9 mouse cellular contexts compared by ENCODE assay signal in the genomic region with DNA sequence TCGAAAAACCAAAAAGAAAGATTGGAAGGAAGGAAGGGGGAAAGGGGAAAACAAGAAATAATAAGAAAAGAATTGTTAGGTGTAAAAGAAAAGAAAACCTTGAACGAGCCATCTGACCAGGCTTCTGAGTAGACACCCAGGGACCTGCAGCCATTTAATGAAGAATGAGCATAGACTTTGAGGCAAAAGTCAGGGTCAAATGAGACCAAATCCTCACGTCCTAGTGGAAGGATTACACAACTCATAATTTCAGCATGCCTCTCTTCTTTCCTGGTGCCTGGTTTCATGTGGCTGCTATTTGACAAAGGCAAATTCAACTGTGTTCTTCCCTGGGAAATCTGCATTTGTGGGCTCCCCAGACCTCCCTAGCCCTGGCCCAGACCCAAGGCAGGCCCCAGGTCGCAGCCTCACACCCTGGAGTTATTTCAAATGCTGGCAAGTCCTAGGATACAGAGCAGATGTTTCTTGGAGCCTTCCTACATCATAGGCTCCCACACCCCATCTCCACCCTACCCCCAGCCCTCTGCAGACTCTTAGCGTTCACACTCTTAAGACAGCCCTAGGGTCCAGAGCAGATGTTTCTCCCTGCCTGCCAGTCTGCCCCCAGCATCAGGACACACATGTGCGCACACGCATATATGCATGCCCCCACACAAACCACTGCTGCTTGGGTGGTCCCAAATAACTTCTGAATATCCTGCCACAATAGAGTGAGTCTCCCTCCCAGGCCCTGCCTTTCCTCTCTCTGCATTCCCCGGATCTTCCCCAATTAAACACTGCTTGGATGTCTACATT. TPM values are rescaled to one million over a fixed set of nuclear protein-coding genes. Genes with fewer than 3 reads are reported as not detected.
DNase-seq lines count a peak whose midpoint lies in the region; ATAC-seq and TF ChIP-seq lines count a peak whose summit lies in the region.
"Had no signal": no experiment of that assay in that cellular context is flagged by ENCODE, and none has a peak within 500 bp of the region (broad histone marks: within the 10 kb centered on the region; RNA-seq: fewer than 3 reads in every experiment).

No protein-coding gene starts in this region.

- no peak for DNase-seq in heart, adult 8-10 months (ENCODE audit: low spot score)
- no peak for DNase-seq in forebrain, embryonic 14.5 days (ENCODE audit: low spot score)
- DNase-seq in mesoderm, embryonic 11.5 days (ENCODE audit: low read depth, low spot score), result peak; percentile 15
- no peak for DNase-seq in Muller cell, postnatal 12 days (ENCODE audit: inconsistent ontology term)
- no peak for DNase-seq in adrenal gland, postnatal 36 days
- DNase-seq in right cerebral cortex, postnatal 36 days (ENCODE audit: low spot score in 2 of 2), result no peak

- H3K27me3 ChIP-seq in heart, embryonic 11.5 days (ENCODE audit: control insufficient read depth, insufficient read depth, low read length), result no peaks in the 10 kb centered on the region
- H3K27me3 ChIP-seq in ES-Bruce4 (ENCODE audit: control insufficient read depth, insufficient read depth, low read length, poor library complexity, severe bottlenecking), result no peaks in the 10 kb centered on the region
- H3K27me3 ChIP-seq in forebrain, embryonic 14.5 days (replicated peaks; ENCODE audit: control insufficient read depth, insufficient read depth, low read length), result peaks cover 7% of the 10 kb centered on the region; the same call in 1 of the 2 replicates

- 0 out of 2 replicates have a peak overlapping the region, but pooled peaks have one; percentile 1 for H3K4me2 ChIP-seq in heart, embryonic 11.5 days
- 0 out of 2 replicates have a peak overlapping the region, but pooled peaks have one; percentile 9 for H3K4me2 ChIP-seq in forebrain, embryonic 14.5 days (ENCODE audit: low read length)
- H3K4me2 ChIP-seq: liver, embryonic 11.5 days had no signal

- no peak overlapping the region for H3K27ac ChIP-seq in heart, embryonic 11.5 days (ENCODE audit: low read depth, low read length)
- H3K27ac ChIP-seq in ES-Bruce4 (ENCODE audit: insufficient read depth, low read length), result peak overlapping the region; percentile 24
- no peak overlapping the region for H3K27ac ChIP-seq in forebrain, embryonic 14.5 days (ENCODE audit: low read depth, low read length)

- no peak for TF ChIP-seq CTCF in ES-Bruce4 (IDR thresholded peaks at IDR 0.05; ENCODE audit: low read depth, low read length)

- H3K9ac ChIP-seq in heart, embryonic 11.5 days (ENCODE audit: low read depth, low read length), result no peak overlapping the region
- H3K9ac ChIP-seq in ES-Bruce4 (ENCODE audit: low read depth, poor library complexity, severe bottlenecking), result no peak overlapping the region
- H3K9ac ChIP-seq in forebrain, embryonic 14.5 days (ENCODE audit: low read length), result peak overlapping the region; percentile 7; the same call in 1 of the 2 replicates

- H3K4me3 ChIP-seq in heart, embryonic 11.5 days (ENCODE audit: low read depth, low read length), result no peak overlapping the region
- no peak overlapping the region for H3K4me3 ChIP-seq in ES-Bruce4 (ENCODE audit: low read depth, low read length)
- no peak overlapping the region for H3K4me3 ChIP-seq in forebrain, embryonic 14.5 days (ENCODE audit: low read depth, low read length)

- TF ChIP-seq EP300 in ES-Bruce4 (IDR thresholded peaks at IDR 0.05; ENCODE audit: insufficient read depth, low read depth, low read length), result peak; percentile 55; the same call in 1 of the 2 replicates

- no peaks in the 10 kb centered on the region for H3K36me3 ChIP-seq in heart, embryonic 11.5 days (ENCODE audit: control insufficient read depth, insufficient read depth, low read length)
- H3K36me3 ChIP-seq in ES-Bruce4 (ENCODE audit: control insufficient read depth, insufficient read depth, low read length, poor library complexity, severe bottlenecking), result no peaks in the 10 kb centered on the region
- no peaks in the 10 kb centered on the region for H3K36me3 ChIP-seq in forebrain, embryonic 14.5 days (ENCODE audit: control insufficient read depth, insufficient read depth, low read length)

- ATAC-seq in heart, embryonic 11.5 days (replicated peaks; ENCODE audit: insufficient number of reproducible peaks, low FRiP score, low TSS enrichment), result no peak
- ATAC-seq in forebrain, embryonic 14.5 days, result no peak

- 72% methylated on average over 8 of the region's 8 CpGs for WGBS in heart, embryonic 11.5 days (ENCODE audit: insufficient replicate concordance)
- WGBS in forebrain, embryonic 14.5 days, result 67% methylated on average over 8 of the region's 8 CpGs

- peaks cover 6% of the 10 kb centered on the region; the same call in 1 of the 2 replicates for H3K4me1 ChIP-seq in heart, embryonic 11.5 days (ENCODE audit: control insufficient read depth, insufficient read depth, low read length)
- H3K4me1 ChIP-seq in ES-Bruce4 (ENCODE audit: control insufficient read depth, insufficient read depth, low read length), result no peaks in the 10 kb centered on the region
- H3K4me1 ChIP-seq in forebrain, embryonic 14.5 days (ENCODE audit: control insufficient read depth, insufficient read depth, low read length), result peaks cover 13% of the 10 kb centered on the region

- H3K9me3 ChIP-seq in heart, embryonic 11.5 days (replicated peaks; ENCODE audit: control insufficient read depth, low read length), result no peaks in the 10 kb centered on the region
- no peaks in the 10 kb centered on the region for H3K9me3 ChIP-seq in ES-Bruce4 (replicated peaks; ENCODE audit: control insufficient read depth, insufficient read depth, low read length, poor library complexity, severe bottlenecking)
- H3K9me3 ChIP-seq in forebrain, embryonic 14.5 days (replicated peaks; ENCODE audit: control insufficient read depth, low read length), result no peaks in the 10 kb centered on the region

- TF ChIP-seq POLR2A in ES-Bruce4 (IDR thresholded peaks at IDR 0.05; ENCODE audit: insufficient read depth, low read length), result no peak

RNA-seq across cellular contexts. Expression of a gene that starts 2.3 kb away (rescaled TPM):
- polyA plus RNA-seq in heart, embryonic 11.5 days (2014; fragmentation: Nextera tagmentation; extraction: Ambion mirVana), result 2.2 and 2.4 TPM in 2 replicates
- 1 to 10 TPM in 1 of 4 experiments, under 1 TPM in 3; 0.44 to 1.0 (median 0.58) TPM for total RNA-seq in heart, adult 8-10 months (2022)
- 4.5 and 5.7 TPM in 2 replicates for polyA plus RNA-seq in ES-Bruce4 (2011; ENCODE audit: insufficient read depth, insufficient read length, low read depth, missing spikeins)
- 2.4 and 3.4 TPM in 2 replicates for polyA plus RNA-seq in forebrain, embryonic 14.5 days (2014; fragmentation: Nextera tagmentation; extraction: Ambion mirVana)
- total RNA-seq in adrenal gland, postnatal 36 days (2021), result 1 to 10 TPM; 3.5 to 4.5 TPM

RNA-seq across cellular contexts. Expression of a gene that starts 27.4 kb away (rescaled TPM):
- polyA plus RNA-seq in heart, embryonic 11.5 days (2014; fragmentation: Nextera tagmentation; extraction: Ambion mirVana), result 2.2 and 4.0 TPM in 2 replicates
- total RNA-seq in heart, adult 8-10 months (2022), result 1 to 10 TPM; 1.8 to 3.5 (median 2.4) TPM
- 60.9 and 65.8 TPM in 2 replicates for polyA plus RNA-seq in ES-Bruce4 (2011; ENCODE audit: insufficient read depth, insufficient read length, low read depth, missing spikeins)
- 2.2 and 2.5 TPM in 2 replicates for polyA plus RNA-seq in forebrain, embryonic 14.5 days (2014; fragmentation: Nextera tagmentation; extraction: Ambion mirVana)
- 1 to 10 TPM; 7.0 to 7.9 TPM for total RNA-seq in adrenal gland, postnatal 36 days (2021)

RNA-seq across cellular contexts. Expression of a gene that starts 28.4 kb away (rescaled TPM):
- polyA plus RNA-seq in heart, embryonic 11.5 days (2014; fragmentation: Nextera tagmentation; extraction: Ambion mirVana), result not detected in 2 replicates
- under 1 TPM in 1 of 4 experiments, not detected in 3; 0.40 TPM for total RNA-seq in heart, adult 8-10 months (2022)
- not detected in 2 replicates for polyA plus RNA-seq in ES-Bruce4 (2011; ENCODE audit: insufficient read depth, insufficient read length, low read depth, missing spikeins)
- 0.25 and 0.32 TPM in 2 replicates for polyA plus RNA-seq in forebrain, embryonic 14.5 days (2014; fragmentation: Nextera tagmentation; extraction: Ambion mirVana)
- not detected for total RNA-seq in adrenal gland, postnatal 36 days (2021)
- polyA plus RNA-seq: liver, embryonic 11.5 days had no signal

RNA-seq across cellular contexts. Expression of a gene that starts 35.6 kb away (rescaled TPM):
- 0.99 and 1.3 TPM in 2 replicates for polyA plus RNA-seq in heart, embryonic 11.5 days (2014; fragmentation: Nextera tagmentation; extraction: Ambion mirVana)
- total RNA-seq in heart, adult 8-10 months (2022), result 1 to 10 TPM; 1.2 to 1.8 (median 1.6) TPM
- polyA plus RNA-seq in ES-Bruce4 (2011; ENCODE audit: insufficient read depth, insufficient read length, low read depth, missing spikeins), result 12.1 and 12.5 TPM in 2 replicates
- polyA plus RNA-seq in forebrain, embryonic 14.5 days (2014; fragmentation: Nextera tagmentation; extraction: Ambion mirVana), result 7.0 and 7.1 TPM in 2 replicates
- 10 to 100 TPM; 12.8 to 44.6 TPM for total RNA-seq in adrenal gland, postnatal 36 days (2021)

RNA-seq across cellular contexts. Expression of a gene that starts 57.9 kb away (rescaled TPM):
- polyA plus RNA-seq in heart, embryonic 11.5 days (2014; fragmentation: Nextera tagmentation; extraction: Ambion mirVana), result 764 and 894 TPM in 2 replicates
- total RNA-seq in heart, adult 8-10 months (2022), result 100 to 1,000 TPM; 504 to 617 (median 566) TPM
- 2,253 and 2,515 TPM in 2 replicates for polyA plus RNA-seq in ES-Bruce4 (2011; ENCODE audit: insufficient read depth, insufficient read length, low read depth, missing spikeins)
- 621 and 797 TPM in 2 replicates for polyA plus RNA-seq in forebrain, embryonic 14.5 days (2014; fragmentation: Nextera tagmentation; extraction: Ambion mirVana)
- 1,000 to 10,000 TPM; 1,017 to 1,149 TPM for total RNA-seq in adrenal gland, postnatal 36 days (2021)

Comparison
In these comparisons a context has a peak if more than half of its experiments do, and no peak if none do; other contexts are left out.
1. RNA of a gene that starts 27.4 kb away (polyA plus RNA-seq): 60.9 to 65.8 TPM in ES-Bruce4; 2.2 to 4.0 TPM in heart, embryonic 11.5 days and 2.2 to 2.5 TPM in forebrain, embryonic 14.5 days; every median in the first group is over 10 times any median in the second.